Mouse (Mus musculus) layer of hippocampus, adult 11-12 months (tissue): ENCODE measurements around the gene Apof.

Experiments used
- DNase-seq: peaks from one replicate; pipeline ENCODE4 v3.0.0; 2022; ENCODE audit warnings: low spot score

The Apof gene

DNA sequence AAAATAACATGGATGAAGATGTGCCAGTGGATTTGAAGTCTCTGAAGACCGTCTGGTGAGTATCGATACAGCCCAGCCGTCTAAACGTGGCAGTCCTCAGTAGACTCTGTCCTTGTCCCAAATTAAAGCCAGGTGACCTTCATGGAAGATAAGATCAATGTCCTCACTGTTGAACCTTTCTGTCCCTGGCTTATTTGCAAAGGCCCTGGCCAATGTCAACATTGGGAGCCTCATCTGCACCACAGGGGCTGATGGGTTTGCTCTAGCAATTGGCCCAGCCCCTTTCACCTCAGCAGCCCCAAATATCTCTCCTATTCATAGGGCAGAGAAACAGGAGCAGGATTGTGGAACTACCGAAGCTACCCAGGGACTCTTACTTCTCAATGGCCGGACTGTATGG lies at the start of gene Apof:
Apof (plus strand) TSS at position 301 of the 400 bp plus-strand sequence.
- no peak for DNase-seq

DNA sequence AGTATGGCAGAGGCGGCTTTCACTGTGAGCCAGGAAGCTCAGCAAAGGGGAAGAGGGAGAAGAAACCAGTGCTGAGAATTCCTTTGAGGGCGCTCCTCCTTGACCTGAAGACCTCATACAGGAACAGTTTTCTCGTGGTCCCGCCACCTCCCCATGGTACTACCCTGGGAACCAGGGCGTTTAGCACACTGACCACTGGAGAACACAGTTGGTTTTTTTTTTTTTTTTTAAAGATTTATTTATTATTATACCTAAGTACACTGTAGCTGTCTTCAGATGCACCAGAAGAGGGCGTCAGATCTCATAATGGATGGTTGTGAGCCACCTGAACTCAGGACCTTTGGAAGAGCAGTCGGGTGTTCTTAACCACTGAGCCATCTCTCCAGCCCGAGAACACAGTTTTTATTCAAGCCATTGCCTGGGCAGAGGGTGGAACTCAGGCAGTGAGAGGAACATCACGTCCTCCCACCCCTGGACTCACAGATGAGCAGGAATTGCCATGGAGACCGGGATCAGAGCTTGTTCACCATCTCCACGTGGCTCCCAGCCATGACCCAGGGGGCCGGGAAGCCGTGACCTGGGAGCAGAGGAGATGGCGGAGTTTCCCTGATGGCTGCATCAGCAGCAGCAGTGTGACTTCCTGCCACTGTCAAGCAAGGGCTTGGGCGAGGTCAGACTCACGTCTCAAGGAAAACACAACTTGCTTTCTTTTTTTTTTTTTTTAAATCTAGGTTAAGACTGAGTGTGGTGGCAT lies 46.8 kb upstream of the Apof start:
- no peak for DNase-seq

DNA sequence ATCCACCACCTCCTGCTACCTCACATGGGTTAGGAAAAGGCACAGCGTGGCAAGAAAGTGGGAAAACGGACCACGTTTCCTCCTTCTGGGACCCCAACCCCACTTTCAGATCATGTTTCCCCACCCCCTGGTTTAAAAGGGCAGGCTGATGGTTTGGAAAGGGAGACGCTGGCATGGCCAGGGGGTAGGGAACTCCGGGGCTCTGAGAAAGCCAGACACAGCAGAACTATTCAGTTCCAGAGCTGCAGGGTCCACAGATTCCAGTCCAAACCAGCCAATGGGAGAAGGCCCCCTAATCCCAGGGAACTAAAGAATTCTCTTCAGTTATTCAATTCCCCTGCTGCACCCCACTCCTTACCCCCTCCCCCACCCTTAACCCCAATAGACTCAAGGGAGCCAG lies 43.4 kb upstream of the Apof start:
- no peak for DNase-seq

DNA sequence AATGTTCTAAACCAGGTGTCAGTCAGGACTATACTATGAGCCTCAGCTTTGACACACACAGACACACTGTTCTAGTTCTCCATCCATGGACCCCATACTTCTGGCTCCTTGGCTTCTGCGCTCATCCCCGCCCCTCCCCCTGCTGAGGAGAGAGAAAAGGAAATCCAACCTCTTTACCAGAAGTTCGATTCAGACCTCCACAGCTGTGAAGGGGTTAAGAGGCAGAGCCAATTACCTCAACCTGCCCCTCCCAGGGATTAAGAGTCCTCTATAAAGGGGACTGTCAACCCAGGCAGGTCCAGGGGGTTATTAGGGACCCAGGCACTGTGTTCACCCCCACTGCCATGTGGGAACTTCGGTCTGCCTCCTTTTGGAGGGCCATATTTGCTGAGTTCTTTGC lies 42.9 kb upstream of the Apof start, which contains the start of gene Mip:
Mip (plus strand) TSS at position 301 of the 400 bp plus-strand sequence.
- DNase-seq: no peak

DNA sequence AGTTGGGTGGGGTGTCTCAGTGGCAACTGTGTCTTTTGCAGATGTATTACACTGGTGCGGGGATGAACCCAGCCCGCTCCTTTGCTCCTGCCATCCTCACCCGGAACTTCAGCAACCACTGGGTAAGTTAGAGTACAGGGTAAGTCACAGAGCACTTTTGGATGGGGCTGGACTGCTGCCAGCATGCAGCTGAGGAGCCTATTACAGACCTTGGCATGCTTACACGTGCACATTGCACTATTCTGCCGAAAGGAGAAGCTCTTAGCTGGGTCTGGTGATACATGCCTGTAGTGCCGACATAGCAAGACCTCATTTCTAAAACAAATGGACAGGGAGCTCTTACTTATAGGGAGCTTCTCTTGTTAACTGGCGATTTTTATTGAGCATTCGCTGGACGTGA lies 40.9 kb upstream of the Apof start:
- DNase-seq: no peak

DNA sequence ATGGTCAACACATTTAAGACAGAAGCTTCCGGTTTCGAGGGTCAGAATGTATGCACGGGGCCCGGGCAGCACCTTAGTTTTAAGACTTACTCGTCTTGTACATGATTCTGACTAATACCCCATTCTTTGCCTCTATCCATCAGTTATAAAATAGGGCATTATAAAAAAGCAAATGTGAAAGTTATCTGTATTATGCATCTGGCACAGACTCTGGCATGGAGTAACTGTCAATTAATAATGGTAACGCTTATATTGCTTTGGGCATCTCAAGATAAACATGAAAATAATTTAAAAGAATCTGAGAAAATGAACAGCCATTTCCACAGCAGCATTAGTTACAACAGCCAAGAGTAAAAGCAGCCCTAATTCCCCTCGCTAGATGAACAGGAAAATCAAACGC lies 40.5 kb upstream of the Apof start:
- DNase-seq: no peak

DNA sequence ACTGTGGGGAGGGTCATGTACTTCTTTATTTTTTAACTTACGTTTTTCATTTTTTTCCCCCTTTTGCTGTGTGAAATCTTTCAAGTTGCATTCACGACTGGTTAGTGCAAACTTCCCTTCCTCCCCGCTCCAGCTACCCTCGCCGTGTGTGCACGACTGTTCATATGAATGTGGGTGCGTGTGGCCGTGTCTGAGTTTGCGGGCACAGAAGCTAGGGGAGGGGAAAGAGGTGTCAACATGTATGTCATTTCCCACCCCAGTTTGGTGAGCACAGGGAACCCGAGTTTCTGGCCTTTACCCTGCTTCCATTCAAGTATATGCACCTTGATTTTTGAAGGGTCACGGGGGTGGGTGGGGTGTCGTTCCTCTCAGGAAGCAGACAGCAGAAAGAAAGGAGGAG lies 37.9 kb upstream of the Apof start:
- DNase-seq: no peak

DNA sequence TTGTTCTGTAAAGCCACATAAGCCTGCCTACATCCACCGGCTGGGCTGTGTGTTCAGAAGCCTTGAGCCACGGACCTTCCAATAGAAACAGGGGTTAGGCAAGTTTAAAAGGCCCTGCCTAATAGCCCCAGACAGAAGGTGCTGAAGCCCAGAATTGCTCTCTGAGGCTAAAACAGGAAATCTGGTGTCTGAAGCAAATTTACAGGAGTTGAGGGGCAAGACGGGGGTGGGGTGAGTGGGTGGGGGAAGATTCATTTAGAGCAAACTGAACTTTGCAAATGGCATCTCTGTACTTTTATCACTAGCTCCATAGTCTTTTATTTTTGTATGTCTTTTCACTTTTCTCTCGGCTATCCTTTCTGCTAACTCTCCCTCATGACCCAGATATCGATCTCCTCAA lies 37.3 kb upstream of the Apof start:
- DNase-seq: no peak

DNA sequence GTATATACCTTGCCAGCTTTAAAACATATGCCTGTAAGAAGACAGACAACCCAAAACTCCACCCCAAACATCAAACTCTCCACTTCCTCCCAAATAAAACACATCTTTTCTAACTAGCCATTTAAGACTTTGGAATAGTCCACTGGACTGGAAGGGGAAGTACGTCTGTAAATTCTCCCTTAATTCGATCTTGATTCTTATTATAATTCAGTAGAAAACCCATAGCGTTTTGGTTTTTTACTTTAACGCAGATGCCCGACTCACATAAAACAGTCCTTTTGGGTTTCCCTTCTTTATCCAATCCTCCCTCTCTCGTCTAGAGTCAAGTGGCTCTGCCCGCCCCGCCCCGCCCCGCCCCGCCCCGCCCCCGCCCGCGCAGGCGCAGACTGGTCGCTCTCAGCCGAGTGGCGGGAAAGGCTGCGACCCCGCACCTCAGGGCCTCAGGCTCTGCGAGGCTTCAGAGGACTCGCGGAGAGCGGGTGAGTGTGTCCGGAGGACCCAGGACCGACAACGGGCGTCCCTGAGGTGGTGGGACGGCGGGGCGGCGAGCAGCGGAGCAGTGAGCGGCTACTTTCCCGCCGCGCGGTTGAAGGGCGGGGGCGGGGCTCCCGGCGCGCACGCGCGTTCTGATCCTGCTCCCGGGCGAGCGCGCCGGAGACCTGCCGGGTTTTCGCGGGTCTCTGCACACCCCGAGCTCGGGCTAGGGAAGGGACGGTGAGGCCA lies 36.6 kb upstream of the Apof start, which contains the start of gene Timeless:
Timeless (plus strand) TSS at position 369 of the 723 bp plus-strand sequence.
- peak; percentile 84 for DNase-seq

DNA sequence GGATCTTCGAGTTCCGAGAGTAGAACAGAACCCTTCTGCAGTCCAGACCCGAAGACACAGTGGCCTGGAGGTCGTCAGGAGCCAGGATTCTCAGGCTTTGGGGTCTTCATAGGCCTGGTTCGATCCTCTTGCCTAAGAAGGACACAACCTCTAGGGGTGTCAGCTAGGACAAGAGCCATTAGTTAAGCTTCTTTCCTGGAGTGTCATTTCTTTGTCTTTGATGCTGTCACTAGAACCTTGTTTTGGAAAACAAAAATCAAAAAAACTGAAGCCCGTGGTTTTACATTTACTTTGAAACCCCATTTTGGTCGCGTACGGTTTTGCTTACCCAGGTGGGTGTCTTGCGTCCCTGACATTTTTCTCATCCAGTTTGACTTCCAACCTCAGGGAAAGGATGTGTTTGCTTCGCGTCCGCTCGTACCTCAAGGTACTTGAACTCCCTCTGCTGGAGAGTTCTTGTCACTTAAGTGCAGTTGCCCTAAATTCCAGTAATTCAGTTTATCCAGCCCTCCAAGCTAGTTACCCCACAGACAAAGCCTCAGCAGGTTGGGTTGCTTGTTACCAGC lies 36.0 kb upstream of the Apof start:
- peak; percentile 75 for DNase-seq

DNA sequence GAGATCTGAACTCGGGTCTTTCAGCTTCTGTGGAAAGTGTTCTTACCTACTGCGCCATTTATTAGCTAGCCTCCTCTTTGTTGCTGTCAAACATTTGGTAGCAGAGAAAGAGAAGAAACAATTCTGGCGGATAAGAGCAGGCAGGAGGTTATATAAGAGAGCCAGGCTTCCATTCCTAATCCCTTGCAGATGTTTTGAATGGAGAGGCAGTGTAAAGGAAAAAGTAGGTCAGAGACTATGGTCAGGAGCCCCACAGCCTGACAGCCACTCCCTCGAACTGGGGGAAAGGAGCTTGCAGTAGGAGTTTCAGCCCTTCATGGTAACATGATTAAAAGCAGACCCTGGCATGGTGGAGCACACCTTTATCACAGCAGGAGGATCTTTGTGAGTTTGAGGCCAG lies 32.1 kb upstream of the Apof start:
- DNase-seq: no peak

DNA sequence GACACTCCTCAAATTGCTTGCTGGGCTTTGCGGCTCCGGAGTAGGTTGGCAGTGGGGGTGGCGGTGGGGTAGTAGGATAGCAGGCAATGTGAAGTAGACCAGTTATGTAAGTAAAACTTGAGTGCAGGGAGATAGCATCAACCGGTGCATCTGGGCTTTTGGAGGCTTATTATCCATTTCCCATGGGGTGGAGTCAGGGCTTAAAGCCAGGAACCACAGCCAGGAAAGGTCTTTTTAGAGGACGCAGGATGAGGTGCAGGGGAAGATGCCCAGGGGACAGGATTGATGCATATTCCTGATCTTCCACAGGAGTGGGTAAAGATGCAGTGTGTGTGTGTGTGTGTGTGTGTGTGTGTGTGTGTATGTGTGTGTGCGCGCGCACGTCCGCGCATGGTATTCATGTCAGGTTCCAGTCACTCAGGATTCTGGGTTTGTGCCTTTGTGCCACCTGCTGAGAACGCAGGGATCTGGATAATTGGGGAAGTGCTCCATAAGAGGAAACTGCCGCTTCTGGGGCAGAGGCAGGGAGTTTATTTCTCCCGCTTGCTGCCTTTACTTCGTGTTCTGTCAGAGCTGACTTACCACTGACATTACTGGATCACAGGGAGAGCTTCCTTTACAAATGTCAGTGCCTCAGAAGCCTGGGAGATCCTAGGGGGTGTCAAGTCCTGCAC lies 30.5 kb upstream of the Apof start:
- DNase-seq: no peak

DNA sequence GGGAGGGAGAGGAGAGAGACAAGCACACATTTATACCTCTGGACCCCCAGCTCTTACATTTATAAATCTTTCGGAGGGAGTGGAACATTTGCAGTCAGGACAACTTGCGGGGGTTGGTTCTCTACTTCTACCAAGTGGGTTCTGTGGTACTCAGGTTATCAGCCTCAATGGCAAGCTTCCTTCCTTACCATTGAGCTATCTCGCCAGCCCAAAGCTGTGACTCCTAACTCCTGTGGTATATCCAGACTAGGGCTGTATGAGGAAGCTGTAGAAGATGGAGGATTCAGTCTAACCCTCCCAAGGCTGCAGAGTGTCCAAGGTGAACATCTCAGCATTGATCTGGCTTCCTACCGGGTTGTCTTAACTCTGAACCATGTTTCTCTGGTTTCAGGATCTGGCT lies 29.3 kb upstream of the Apof start:
- no peak for DNase-seq

DNA sequence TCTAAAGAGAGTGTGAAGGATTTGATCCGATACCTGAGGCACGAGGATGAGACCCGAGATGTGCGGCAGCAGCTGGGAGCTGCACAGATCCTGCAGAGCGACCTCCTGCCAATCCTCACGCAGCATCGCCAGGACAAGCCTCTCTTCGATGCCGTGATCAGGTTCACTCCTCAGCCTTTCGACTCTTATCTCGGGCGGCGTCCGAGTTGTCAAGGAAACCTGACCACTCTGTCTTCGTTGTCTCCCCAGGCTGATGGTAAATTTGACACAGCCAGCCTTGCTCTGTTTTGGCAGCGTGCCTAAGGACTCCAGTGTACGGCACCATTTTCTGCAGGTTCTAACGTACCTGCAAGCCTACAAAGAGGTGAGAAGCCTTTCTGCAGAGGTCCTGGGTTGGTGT lies 28.3 kb upstream of the Apof start:
- DNase-seq: no peak

DNA sequence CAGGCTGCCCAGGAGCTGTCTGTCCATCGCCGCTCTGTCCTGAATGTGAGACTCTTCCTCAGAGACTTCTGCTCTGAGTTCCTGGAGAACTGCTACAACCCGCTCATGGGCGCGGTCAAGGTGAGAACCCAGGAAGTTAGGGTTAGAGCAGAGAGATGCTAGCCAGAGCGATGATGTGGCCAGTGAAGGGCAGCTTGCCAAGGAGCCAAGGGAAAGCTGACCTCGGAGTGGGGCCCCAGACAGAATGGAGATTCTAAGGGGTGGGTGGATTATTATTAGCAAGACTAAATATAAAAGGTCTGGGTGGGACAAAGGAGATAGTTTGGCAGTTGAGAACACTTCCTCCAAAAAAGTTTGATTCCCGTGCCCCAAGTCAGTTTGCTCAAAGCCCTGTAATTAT lies 25.2 kb upstream of the Apof start:
- no peak for DNase-seq

DNA sequence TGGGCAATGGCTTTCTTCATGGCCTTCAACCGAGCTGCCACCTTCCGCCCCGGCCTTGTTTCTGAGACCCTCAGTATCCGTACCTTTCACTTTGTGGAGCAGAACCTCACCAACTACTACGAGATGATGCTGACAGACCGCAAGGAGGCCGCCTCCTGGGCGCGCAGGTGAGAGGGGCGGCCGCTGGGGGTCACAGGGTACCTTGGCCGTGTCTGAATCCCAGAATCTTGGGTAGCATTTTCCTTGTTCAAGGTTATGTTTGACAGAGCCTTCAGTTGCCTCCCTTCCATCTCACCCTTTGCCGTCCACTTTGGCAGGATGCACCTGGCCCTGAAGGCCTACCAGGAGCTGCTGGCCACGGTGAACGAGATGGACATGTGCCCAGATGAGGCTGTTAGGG lies 24.4 kb upstream of the Apof start:
- no peak for DNase-seq

DNA sequence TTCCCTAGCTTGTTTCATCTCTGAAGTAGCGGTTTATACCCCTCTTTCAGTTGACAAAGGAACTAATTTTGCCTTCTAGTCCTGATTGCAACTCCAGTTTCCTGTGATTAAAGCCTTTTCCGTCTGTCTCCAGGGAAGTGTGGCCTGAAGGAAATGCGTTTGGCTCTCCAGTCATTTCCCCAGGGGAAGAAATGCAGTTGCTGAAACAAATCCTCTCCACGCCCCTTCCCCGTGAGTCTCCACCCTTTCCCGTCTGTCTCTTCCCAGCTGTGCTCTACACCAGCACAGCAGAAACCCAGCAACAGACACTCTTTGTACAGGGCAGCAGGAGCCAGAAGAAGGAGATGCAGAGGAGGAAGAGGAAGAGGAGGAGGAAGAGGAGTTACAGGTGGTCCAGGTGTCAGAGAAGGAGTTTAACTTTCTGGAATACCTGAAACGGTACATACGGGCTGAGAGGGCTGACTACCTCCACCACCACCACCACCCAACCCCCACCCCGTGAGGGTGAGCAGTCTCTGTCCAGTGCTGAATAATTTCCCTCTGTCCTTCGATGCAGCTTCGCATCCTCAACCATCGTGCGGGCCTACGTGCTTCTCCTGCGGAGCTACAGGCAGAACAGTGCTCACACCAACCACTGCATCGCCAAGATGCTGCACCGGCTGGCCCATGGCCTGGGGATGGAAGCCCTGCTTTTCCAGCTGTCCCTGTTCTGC lies 21.3 kb upstream of the Apof start:
- DNase-seq: no peak

DNA sequence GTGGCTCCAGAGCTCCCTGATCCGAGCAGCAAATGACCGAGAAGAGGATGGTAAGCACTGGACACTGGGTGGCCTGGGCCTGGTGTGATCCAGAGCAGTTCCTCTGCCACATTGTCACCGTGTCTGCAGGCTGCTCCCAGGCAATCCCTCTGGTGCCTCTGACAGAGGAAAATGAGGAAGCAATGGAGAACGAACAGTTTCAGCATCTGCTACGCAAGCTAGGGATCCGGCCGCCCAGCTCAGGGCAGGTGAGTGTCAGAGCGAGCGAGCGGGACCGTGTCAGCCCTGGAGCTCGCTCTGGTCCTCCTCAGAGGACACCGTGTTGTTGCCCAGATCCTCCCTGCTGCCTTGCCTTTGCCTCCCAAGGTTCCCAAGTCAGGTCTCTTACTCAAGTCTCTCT lies 17.9 kb upstream of the Apof start:
- DNase-seq: no peak

DNA sequence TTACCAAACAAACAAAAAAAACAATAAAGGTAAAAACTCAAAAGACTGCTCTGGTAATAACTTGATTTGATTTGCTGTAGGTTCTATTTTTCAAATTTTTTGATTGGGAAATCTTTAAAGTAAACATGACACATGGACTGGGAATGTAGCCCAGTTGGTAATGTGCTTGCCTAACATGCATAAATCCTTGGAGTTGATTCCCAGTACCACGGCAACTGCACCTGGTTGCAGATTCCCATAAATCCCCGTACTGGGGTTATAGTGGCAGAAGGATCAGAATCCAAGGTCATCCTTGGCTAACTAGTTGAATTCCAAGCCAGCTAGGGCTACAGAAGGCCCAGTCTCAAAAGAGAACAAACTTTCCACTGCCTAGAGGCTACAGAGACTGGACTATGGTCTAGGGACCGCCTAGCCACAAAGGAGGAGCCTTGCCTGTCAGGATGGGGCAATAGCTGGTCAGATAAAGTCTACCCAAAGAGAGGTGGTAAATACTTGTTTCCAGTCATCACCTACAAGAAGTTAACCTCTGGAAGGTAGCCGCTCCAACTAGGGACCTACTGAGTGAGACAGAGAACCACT lies 14.7 kb upstream of the Apof start, which contains the start of gene Apon:
Apon (plus strand) TSS at position 420 of the 579 bp plus-strand sequence.
- DNase-seq: no peak

DNA sequence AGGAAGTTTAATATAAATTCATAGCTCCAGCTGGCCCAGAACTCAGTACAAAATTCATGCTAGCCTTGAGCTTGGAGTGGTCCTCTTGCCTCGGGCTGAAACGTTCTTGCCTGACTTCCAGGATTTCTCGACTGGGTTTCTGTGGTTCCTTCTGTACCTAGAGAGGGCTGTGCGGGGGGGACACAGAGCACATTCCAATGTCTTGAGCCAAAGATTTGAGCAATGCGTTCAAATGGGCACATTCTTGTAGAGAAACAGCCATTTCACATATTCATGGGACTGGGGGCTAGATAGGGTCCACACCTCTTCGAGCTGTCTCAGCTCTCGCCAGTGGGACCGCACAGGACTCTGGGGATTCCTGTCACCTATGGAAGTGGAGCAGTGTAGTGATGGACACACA lies 12.5 kb upstream of the Apof start:
- no peak for DNase-seq

DNA sequence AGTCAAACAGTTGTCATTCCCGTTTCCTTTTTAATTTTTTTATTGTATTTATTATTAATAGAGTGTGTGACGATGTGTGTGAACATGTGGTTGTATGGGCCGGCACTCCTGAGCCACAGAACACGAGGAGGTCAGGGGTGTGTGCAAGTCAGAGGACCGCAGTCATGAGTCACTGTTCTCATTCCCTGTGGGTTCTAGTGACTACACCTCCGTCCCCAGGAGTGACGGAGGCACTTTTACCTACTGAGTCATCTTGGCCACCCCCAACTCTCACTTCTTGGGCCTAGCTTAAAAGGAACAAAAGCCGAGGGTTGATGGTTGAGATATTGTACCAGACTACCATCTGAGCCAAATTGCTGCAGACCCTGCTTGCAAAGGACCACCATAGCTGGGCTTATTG lies 12.1 kb upstream of the Apof start:
- no peak for DNase-seq

DNA sequence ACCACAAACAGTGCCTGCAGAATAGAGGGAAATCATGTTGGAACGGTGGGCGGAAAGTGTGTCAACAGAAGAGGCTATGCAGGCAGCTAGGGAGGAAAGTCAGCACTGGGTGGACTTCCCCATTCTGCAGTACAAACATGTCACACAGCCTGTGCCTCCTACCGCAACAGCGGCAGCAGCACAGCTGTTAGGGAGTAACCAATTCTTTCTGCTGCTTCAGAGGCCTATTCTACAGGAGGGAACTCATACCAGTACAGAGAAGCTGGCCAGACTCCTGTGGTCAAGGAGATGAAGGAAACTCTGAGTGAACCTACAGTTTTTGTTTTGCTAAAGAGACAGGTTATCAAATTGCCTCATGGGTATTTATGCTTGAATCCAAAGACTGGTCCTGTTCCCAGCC lies 9.5 kb upstream of the Apof start:
- DNase-seq: no peak
